Mouse (Mus musculus): ENCODE measurements at regions not wholly inside any gene's neighbourhood (a gene's known extent, or its start where the extent isn't known, plus 50 kb on each side); places are given as distances from the start of the nearest gene placed in this dataset.

DNA sequence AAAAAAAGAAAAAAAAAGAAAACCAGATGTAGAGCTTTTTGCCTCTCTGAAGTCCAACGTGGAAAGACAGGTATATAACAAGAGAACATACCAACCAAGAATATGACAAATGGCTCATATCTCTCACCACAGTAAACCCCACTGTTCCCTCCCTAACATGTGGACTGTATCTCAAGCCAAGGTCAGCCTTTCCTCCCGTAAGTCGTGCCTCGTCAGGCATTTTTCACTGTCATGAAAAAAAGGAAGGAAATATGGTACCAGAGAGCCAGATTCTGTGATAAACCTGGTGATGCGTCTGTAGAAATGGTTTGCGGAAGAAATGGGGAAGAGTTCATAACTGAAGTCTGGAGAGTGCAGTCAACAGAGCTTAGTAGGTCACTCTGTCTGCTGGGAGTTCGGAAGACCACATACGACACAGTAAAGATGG is 185.7 kb downstream of the Rpap3 start:
- Histone ChIP-seq H3K9ac (no peak overlapping the region), H3K36me3 (no peaks in the 10 kb centered on the region), H3K27ac (no peak overlapping the region), H3K4me1 (replicated peaks) (peaks cover 11% of the 10 kb centered on the region), H3K27me3 (no peaks in the 10 kb centered on the region), H3K4me2 (no peak overlapping the region), H3K4me3 (no peak overlapping the region), H3K9me3 (no peaks in the 10 kb centered on the region)
- 96% methylated on average over 8 of the region's 8 CpGs for WGBS
- ATAC-seq (ENCODE audit: low FRiP score), result no peak

DNA sequence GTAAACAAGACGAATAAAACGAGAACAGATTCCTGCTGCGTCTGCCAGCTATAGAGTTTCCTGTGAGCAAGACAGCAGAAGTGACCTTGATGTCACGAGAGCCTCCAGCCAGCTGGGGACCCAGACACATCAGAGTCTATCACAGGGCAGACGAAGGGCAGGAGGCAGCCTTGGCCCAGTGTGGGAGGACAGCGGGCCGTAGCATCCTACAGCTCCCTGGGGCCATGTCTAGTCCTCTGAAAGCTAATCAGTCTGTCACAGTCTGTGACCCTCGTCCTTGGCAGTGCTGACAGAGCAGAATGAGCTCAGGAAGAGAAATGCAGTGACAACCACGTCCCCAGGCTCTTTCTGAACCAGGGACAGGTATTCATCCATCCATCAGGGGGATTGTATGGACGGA is 187.7 kb downstream of the Rpap3 start:
- Histone ChIP-seq H3K9me3 (no peaks in the 10 kb centered on the region), H3K27me3 (no peaks in the 10 kb centered on the region), H3K4me1 (replicated peaks) (peaks cover 11% of the 10 kb centered on the region), H3K36me3 (no peaks in the 10 kb centered on the region), H3K4me3 (no peak overlapping the region), H3K27ac (peak overlapping the region; percentile 36), H3K9ac (no peak overlapping the region), H3K4me2 (no peak overlapping the region)
- no peak for ATAC-seq (ENCODE audit: low FRiP score)
- 39% methylated on average over 10 of the region's 10 CpGs for WGBS

DNA sequence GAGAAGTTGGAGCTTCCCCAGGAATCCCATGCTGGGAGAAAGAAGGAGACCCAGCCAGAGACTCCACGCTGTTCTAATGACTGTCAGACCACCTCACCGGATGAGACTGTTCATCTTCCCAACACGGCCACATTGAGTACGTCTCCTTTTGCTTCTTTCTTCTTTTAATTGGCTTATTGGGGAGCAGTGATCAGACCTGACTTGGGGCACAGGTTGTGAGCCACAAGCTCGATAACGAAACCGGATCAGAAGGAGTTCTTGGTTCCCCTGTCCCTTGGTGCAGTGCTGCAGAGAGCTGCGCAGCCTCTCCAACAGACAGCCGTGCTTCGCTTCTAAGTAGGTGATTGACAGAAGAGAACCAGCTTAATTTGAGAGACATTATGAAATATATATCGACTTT is 188.4 kb downstream of the Rpap3 start:
- ATAC-seq (ENCODE audit: low FRiP score), result no peak
- Histone ChIP-seq H3K4me3 (no peak overlapping the region), H3K4me1 (replicated peaks) (peaks cover 11% of the 10 kb centered on the region), H3K36me3 (no peaks in the 10 kb centered on the region), H3K9ac (no peak overlapping the region), H3K9me3 (no peaks in the 10 kb centered on the region), H3K27ac (peak overlapping the region; percentile 36; the same call in 1 of the 2 replicates), H3K27me3 (no peaks in the 10 kb centered on the region), H3K4me2 (no peak overlapping the region)
- WGBS, result 83% methylated on average over 11 of the region's 11 CpGs

DNA sequence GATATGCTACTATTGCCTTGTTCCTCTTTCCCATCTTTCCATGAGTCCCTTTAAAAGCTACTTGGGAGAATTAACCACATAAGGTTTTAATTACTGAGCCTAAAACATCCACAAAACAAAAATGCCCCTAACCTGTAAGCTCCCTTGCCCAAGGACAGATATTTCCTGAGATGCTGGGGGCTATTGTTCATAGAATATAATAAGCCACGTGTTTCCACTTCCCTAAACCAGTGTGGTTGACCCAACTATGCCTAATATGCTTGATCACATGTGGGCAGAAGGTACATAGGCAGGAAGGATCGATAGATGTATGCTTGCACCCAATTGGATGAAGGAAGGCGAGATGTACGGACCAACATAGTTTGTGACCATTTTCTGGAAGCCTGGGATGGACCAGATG is 189.9 kb downstream of the Rpap3 start:
- peaks cover 11% of the 10 kb centered on the region for H3K4me1 ChIP-seq (replicated peaks)
- no peak overlapping the region for H3K27ac ChIP-seq
- 85% methylated on average over 4 of the region's 4 CpGs for WGBS
- H3K4me3 ChIP-seq, result no peak overlapping the region
- H3K27me3 ChIP-seq, result no peaks in the 10 kb centered on the region
- ATAC-seq (ENCODE audit: low FRiP score), result no peak
- H3K9ac ChIP-seq, result no peak overlapping the region
- no peaks in the 10 kb centered on the region for H3K36me3 ChIP-seq
- no peaks in the 10 kb centered on the region; the same call in 1 of the 2 replicates for H3K9me3 ChIP-seq
- H3K4me2 ChIP-seq, result no peak overlapping the region

DNA sequence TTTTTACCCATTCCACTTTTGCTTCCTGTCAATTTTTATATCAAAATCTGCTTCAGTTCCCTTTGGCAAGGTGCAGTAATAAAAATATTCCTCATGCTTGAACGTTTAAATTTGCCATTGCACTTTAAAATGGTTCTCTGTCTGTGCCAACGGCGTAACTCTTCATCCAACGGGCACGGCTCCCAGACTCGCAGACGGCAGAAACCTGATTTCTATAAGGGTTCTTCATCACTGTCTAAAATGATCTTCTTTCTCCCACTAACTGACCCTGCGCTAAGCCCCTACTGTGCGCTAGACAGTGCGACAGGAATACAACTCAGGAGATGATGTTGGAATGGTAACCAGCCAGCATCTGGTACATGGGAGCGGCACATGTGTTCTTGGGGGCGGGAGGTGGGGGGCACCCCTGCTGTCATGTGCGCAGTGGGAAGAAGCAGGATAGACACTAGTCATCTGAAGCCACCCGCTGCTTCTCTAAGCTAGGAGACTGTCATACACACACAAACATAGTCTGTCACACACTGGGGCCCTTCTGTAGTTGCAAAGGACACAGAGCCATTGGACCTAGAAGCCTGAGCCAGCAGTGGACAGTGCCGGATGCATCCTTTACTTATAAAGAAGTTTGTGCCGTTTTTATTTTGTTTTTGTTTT is 197.8 kb downstream of the Rpap3 start:
- no peak for ATAC-seq (ENCODE audit: low FRiP score)
- 93% methylated on average over 16 of the region's 16 CpGs for WGBS
- no peak overlapping the region for H3K4me2 ChIP-seq

DNA sequence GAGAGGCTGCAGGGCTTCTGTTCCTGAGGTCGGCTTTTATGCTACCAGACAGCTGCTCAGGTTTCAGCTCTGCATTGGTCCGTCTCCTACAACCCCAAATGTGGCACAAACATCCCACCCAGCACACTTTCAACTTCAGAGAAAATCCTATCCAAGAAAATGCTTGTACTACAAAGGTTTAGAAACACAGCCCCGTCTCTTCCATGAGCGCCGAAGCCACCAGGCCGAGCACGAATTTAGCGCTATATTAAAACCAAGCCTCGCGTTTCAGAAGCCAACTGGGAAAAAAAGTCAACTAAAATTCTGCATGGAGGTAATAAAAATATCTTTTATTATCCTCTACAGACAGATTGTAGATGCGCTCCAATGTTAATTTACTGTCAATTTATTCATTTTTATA is 198.4 kb downstream of the Rpap3 start:
- no peak overlapping the region for H3K4me2 ChIP-seq
- no peak overlapping the region for H3K4me3 ChIP-seq
- H3K9me3 ChIP-seq, result peaks cover 8% of the 10 kb centered on the region; the same call in 1 of the 2 replicates
- no peak for ATAC-seq (ENCODE audit: low FRiP score)
- WGBS, result 95% methylated on average over 11 of the region's 11 CpGs
- no peaks in the 10 kb centered on the region for H3K4me1 ChIP-seq (replicated peaks)
- H3K9ac ChIP-seq, result no peak overlapping the region
- H3K27me3 ChIP-seq, result no peaks in the 10 kb centered on the region
- H3K27ac ChIP-seq, result no peak overlapping the region
- H3K36me3 ChIP-seq, result no peaks in the 10 kb centered on the region

More for the DNA sequence above, 197.8 kb downstream of the Rpap3 start:
- H3K27ac ChIP-seq, result no peak overlapping the region
- no peaks in the 10 kb centered on the region for H3K36me3 ChIP-seq
- H3K9me3 ChIP-seq, result peaks cover 8% of the 10 kb centered on the region; the same call in 1 of the 2 replicates
- H3K4me3 ChIP-seq, result no peak overlapping the region
- H3K27me3 ChIP-seq, result no peaks in the 10 kb centered on the region
- H3K9ac ChIP-seq, result no peak overlapping the region
- no peaks in the 10 kb centered on the region for H3K4me1 ChIP-seq (replicated peaks)

DNA sequence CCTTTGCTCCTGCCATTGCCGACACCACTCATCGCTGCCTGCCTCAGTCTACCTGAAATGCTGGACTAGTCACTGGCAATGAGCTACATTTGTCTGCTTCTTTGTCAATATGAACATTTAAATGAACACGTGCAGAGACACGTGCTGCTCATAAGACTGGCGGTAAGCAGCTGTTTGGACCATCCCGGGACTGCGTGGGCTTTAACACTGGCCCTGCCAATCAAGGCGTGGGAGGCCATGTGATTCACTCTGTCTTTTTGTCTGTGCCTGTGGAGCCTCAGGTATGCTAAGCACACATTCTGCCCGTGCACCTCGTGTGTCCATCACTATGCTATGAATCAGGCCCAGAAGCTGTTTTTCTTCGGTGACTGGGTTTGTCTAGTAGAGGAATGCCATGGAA is 199.9 kb downstream of the Rpap3 start:
- Histone ChIP-seq H3K27ac (no peak overlapping the region), H3K27me3 (no peaks in the 10 kb centered on the region), H3K4me1 (replicated peaks) (no peaks in the 10 kb centered on the region), H3K4me2 (no peak overlapping the region), H3K9me3 (peaks cover 8% of the 10 kb centered on the region; the same call in 1 of the 2 replicates), H3K36me3 (no peaks in the 10 kb centered on the region), H3K4me3 (no peak overlapping the region), H3K9ac (no peak overlapping the region)
- 92% methylated on average over 11 of the region's 11 CpGs for WGBS
- ATAC-seq (ENCODE audit: low FRiP score), result no peak

DNA sequence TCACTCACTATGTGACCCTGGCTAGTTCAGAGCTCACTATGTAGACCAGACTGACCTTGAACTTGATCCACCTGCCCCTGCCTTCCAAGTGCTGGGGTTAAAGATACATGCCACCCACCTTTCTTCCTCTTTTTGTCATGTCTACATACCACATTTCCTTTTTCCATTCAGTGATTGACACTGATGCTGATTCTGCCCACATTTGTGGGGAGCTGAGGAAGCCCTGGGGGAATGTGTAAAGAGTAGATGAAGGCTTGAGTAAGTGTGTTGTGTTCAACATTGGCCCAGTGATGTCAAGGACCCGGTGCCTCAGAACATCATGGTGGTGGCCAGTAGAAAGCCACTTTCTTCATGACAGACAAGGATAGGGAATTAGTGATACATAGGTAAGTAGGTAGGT is 201.3 kb downstream of the Rpap3 start:
- H3K27me3 ChIP-seq, result no peaks in the 10 kb centered on the region
- peaks cover 4% of the 10 kb centered on the region; the same call in 1 of the 2 replicates for H3K9me3 ChIP-seq
- H3K4me3 ChIP-seq, result no peak overlapping the region
- no peak overlapping the region for H3K4me2 ChIP-seq
- no peak overlapping the region for H3K27ac ChIP-seq
- 100% methylated on average over 1 of the region's 1 CpGs for WGBS
- no peaks in the 10 kb centered on the region for H3K4me1 ChIP-seq (replicated peaks)
- no peak for ATAC-seq (ENCODE audit: low FRiP score)
- no peaks in the 10 kb centered on the region for H3K36me3 ChIP-seq
- no peak overlapping the region for H3K9ac ChIP-seq

DNA sequence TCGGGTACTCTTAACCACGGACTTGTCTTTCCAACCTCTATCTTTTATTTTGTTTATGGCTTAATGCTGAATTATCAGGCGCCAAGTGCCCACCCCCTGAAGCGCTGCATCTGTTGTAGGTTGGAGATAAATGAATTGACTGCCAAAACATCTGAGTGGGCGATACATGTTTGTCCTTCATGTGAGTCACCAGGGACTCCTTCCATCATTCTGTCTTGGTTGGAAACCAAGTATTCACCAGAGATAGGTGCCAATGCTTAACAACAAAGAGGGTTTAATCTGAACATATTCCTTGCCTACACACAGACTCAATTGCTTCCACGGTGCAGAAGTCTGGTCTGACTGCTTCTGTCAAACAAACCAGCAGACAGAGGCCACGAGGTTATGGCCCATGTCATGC is 203.6 kb downstream of the Rpap3 start:
- no peaks in the 10 kb centered on the region for H3K27me3 ChIP-seq
- no peak for ATAC-seq (ENCODE audit: low FRiP score)
- WGBS, result 89% methylated on average over 7 of the region's 7 CpGs

DNA sequence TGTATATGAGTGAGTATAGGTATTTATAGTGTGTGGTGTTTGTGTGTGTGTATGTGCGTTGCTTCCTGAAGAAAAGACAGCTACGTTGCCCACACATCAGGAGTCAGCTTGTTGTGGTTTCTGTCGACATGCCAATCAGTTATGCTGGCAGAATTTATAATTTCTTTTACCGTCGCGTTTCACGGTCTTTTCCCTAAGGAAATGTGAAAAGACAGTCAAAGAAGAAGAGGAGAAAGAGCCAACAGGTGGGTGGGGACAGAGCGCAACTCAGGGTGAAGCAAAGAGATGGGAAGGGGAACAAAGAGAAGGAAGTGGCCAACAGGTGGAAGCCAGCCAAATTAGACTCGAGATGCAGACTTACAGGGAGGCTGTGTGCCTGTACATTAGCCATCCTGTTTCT is 204.2 kb downstream of the Rpap3 start:
- Histone ChIP-seq H3K9ac (no peak overlapping the region), H3K36me3 (no peaks in the 10 kb centered on the region), H3K9me3 (no peaks in the 10 kb centered on the region), H3K4me2 (no peak overlapping the region), H3K27ac (no peak overlapping the region), H3K4me3 (no peak overlapping the region), H3K27me3 (no peaks in the 10 kb centered on the region), H3K4me1 (replicated peaks) (no peaks in the 10 kb centered on the region)
- no peak for ATAC-seq (ENCODE audit: low FRiP score)
- WGBS, result 83% methylated on average over 9 of the region's 9 CpGs

More for the DNA sequence above, 203.6 kb downstream of the Rpap3 start:
- Histone ChIP-seq H3K4me1 (replicated peaks) (no peaks in the 10 kb centered on the region), H3K36me3 (no peaks in the 10 kb centered on the region), H3K4me2 (no peak overlapping the region), H3K27ac (no peak overlapping the region), H3K4me3 (no peak overlapping the region), H3K9ac (no peak overlapping the region), H3K9me3 (peaks cover 4% of the 10 kb centered on the region; the same call in 1 of the 2 replicates)

DNA sequence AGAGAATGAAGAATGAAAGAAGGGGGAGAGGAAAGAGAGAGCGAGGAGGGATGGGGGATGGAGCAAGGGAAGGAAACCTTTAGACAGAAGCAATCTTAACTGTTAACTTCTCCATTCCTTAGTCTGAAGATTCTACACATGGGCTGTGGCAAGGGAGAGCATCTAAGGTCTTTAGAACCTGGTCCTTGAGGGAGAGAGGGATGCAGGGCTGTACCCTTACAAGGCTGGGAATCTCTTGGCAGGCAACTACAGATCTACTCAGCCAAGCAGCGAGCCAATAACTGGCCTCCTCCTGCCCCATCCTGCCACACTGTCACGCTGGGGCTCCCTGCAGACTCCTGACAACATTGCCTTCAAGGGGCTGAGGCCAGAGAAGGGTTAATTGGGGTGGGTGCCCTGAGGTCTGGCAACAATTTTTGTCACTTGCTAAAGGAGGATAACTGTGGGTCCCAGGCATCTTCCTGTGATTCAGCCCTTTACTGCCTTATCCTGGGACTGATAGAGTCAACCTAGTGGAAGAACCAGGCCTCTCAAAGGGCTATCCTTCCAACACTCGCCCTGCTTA is 205.7 kb downstream of the Rpap3 start:
- Histone ChIP-seq H3K4me3 (no peak overlapping the region), H3K36me3 (no peaks in the 10 kb centered on the region), H3K27me3 (no peaks in the 10 kb centered on the region), H3K9me3 (no peaks in the 10 kb centered on the region), H3K9ac (no peak overlapping the region), H3K4me2 (no peak overlapping the region), H3K27ac (no peak overlapping the region), H3K4me1 (replicated peaks) (no peaks in the 10 kb centered on the region)
- no peak for ATAC-seq (ENCODE audit: low FRiP score)
- 80% methylated on average over 4 of the region's 4 CpGs for WGBS

DNA sequence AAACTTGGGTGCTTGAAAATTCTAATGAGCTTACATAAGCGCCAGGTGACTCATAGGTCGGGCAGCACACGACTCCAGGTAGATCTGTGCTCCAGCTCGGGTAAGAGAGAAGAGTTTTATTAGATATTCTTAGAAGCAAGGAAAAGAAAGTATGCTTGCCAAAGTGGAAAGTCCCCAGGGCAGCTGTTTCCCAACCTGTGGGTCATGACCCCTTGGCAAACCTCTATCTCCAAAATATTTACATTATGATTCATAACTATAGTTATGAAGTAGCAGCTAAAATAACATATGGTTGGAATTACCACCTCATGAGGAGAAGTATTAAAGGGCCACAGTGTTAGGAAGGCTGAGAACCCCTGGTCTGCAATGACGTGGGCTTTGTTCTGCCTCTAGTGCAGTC is 206.4 kb downstream of the Rpap3 start:
- H3K27me3 ChIP-seq, result no peaks in the 10 kb centered on the region
- no peaks in the 10 kb centered on the region for H3K4me1 ChIP-seq (replicated peaks)
- no peak overlapping the region for H3K9ac ChIP-seq
- H3K9me3 ChIP-seq, result no peaks in the 10 kb centered on the region
- WGBS, result 86% methylated on average over 5 of the region's 5 CpGs
- no peak overlapping the region for H3K4me2 ChIP-seq
- no peak overlapping the region for H3K4me3 ChIP-seq
- no peak overlapping the region for H3K27ac ChIP-seq
- ATAC-seq (ENCODE audit: low FRiP score), result no peak
- H3K36me3 ChIP-seq, result no peaks in the 10 kb centered on the region

DNA sequence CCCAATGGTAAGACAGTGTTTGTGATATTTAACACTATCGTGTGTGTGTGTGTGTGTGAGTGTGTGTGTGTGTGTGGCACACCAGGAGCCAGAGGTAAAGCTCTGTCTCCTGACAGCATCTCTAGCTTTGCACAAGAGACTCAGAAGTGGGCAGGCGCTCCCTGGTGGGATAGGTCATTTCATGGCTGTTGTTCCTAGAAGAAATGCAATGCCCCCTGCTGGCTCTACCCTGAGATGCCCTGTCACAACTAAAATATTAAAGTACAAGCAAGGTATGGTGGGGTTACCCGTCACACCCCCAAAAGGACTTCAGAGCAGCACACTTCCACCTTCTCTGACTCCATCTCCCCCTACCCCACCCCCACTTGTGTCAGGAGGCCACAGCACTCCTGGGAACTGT is 207.2 kb downstream of the Rpap3 start:
- 90% methylated on average over 3 of the region's 3 CpGs for WGBS
- Histone ChIP-seq H3K9ac (no peak overlapping the region), H3K36me3 (no peaks in the 10 kb centered on the region), H3K27me3 (no peaks in the 10 kb centered on the region), H3K27ac (no peak overlapping the region), H3K4me2 (no peak overlapping the region), H3K4me3 (no peak overlapping the region), H3K4me1 (replicated peaks) (no peaks in the 10 kb centered on the region), H3K9me3 (no peaks in the 10 kb centered on the region)
- no peak for ATAC-seq (ENCODE audit: low FRiP score)

Measured in hindbrain, embryonic 13.5 days (tissue).